Mouse (Mus musculus): ENCODE measurements around the gene Rpap1.
"Not testable (repeated sequence)": the region's sequence is repeated elsewhere in the genome, so short reads cannot be mapped to it uniquely, and the experiment has no call there.

Rpap1 gene

GRCm38 (mm10) chr2:119737124-119737523, 50.2 kb downstream of the Rpap1 start:
- DNase-seq: no peak

DNA sequence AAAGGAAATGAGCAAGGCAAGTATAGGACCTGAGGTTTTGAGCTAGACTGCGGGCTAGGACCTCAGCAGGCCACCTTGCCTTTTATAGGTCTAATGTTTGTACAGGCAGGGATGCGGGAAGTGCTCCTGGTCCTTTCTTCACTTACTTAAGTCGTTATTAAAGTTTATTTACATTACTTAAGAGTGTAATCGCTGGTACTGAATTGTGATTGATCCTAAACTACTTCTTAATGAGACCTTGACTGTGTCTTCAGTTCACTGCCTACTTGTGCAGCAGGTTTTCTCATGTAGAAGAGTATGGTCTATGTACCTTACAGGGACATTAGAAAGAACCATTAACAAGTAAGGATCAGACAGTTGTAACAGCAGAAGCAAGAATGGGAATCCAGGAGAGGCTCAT, 56.6 kb downstream of the Rpap1 start:
- no peak for DNase-seq

DNA sequence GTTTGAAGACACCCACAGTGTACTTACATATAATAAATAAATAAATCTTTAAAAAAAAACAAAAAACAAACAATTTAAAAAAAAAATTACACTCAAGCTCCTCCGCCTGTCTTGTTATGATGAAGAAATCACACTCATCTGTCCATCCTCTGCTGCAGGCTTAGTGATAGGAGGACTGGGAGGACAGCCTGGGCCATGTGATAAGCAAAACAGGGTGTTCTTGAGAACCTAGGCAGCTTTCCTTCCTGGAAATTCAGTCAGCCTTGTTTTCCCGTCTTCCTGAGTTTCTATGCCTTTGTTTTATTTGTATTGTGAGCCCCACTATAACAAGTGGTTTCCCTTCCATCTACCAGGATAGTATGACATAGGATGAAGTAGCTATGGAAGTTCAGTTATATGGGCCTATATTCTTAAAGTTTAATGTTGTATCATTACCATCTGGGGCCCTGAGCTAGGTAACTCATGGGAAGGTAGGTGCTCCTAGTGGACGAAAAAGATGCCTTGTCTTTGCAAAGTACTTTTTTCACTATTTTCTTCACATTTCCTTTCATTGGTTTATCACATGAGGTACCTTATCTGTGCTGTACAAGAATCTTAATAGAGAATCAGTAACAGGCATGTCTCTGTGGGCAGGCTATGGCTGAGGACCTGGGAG, 59.4 kb downstream of the Rpap1 start:
- no peak for DNase-seq

- no peak for DNase-seq
These were observed 66.3 kb downstream of the Rpap1 start for GRCm38 (mm10) chr2:119721070-119721469.

DNA sequence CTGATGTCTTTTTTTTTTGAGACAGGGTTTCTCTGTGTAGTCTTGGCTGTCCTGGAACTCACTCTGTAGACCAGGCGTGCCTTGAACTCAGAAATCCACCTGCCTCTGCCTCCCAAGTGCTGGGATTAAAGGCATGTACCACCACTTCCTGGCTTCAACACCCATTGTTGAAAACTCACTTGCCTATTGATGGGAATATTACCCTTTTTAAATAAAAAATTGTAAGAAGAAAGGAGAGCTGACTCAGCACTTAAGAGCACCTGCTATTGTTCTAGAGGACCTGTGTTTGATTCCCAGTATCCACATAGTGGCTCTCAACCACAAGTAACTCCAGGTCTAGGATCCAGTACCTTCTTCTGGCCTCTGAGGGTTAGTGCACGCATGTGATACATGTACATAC, 71.5 kb downstream of the Rpap1 start:
- DNase-seq: not testable (repeated sequence)
